Mouse (Mus musculus): Measurements from ENCODE around the gene Pex14. TPM values are rescaled to one million over a fixed set of nuclear protein-coding genes. Genes with fewer than 3 reads are reported as not detected.

Gene Pex14
- polyA plus RNA-seq, 1 experiment from 2014 or later: 43.5 TPM

DNA sequence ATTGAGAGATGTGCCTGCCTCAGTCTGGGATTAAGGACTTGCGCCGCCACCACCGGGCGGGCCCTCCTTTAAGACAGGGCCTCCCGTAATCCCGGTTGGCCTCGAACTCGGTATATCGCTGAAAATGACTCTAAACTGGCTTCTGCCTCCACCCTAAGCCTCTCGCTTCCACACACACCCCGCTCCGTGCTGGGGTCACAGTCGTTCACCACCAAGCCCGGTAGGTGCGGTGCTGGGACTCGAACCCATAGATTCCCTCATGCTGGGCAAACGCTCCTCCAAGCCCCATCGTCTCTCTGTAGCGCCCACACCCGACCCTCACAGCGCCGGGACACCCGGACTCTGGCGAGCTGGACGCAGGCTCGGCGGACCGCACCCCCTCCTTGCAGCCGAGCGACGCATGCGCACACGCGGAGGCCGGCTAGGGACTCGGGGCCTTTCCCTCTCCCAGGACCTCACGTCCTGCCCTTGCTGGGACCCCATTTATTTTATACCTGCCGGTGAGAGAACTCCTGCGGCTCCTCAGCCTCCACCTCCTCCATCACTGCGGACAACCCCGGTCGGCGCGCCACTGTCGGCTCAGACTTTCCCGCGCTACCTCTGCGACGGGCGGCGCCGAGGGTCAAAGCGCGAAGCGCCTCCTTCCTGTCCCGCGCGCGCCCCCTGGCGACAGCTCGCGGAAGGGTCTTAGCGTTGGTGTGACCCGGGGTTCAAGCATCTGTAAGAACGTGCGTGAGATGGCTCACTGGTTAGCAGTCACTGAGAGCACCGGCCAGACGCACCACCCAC lies 37.5 kb upstream of the Pex14 start, which contains the start of gene Cenps:
TSS of gene Cenps (minus strand) at position 648 of the 789 bp plus-strand sequence.
- Histone ChIP-seq H3K27ac (ENCODE audit: low read depth, low read length) (peak within 1 kb of the TSS; percentile 89), H3K27me3 (ENCODE audit: control insufficient read depth, insufficient read depth, low read length) (no peaks in the 10 kb centered on the region), H3K4me1 (replicated peaks; ENCODE audit: control insufficient read depth, insufficient read depth, low read length) (peaks cover 6% of the 10 kb centered on the region; the same call in 1 of the 2 replicates), H3K9me3 (ENCODE audit: control insufficient read depth, low read length) (no peaks in the 10 kb centered on the region), H3K36me3 (ENCODE audit: control insufficient read depth, insufficient read depth, low read length) (no peaks in the 10 kb centered on the region), H3K4me2 (ENCODE audit: low read depth, low read length, severe bottlenecking) (peak within 1 kb of the TSS; percentile 49), H3K4me3 (ENCODE audit: low read depth, low read length) (peak within 1 kb of the TSS; percentile 47), H3K9ac (ENCODE audit: low read length) (peak within 1 kb of the TSS; percentile 80)
- under 1% methylated on average over 68 of the region's 68 CpGs for WGBS
- ATAC-seq (replicated peaks; ENCODE audit: low FRiP score) (peak; percentile 90), DNase-seq (ENCODE audit: low spot score) (peak; percentile 99)

DNA sequence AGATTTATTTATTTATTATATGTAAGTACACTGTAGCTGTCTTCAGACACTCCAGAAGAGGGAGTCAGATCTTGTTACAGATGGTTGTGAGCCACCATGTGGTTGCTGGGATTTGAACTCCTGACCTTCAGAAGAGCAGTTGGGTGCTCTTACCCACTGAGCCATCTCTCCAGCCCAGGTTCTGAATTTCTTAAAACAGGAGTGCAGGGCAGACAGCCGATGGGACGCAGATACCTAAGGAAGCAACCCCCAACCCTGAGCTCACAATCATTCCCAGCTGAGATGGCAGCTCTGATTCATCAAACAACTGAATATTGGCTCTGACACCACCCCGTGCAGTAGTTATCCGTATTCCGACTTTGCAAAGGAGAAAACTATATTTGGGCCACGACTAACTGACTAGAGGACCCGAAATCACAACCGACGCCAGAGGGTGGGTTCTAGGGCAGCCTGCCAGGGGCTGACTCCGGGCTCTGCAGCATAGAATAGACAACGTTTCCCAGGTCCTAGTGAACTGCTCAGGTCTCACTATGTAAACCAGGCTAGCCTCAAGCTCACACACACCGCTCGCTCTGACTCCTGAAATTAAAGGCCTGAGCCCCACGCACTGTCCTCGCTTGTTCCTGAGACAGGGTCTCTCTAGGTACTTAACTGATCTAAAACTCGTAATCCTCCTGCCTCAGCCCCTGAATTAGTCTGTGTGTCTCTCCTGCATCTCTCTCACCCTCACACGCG lies 36.6 kb upstream of the Pex14 start:
- WGBS: 77% methylated on average over 18 of the region's 18 CpGs
- Histone ChIP-seq H3K27ac (ENCODE audit: low read depth, low read length) (peak overlapping the region; percentile 89; the same call in 1 of the 2 replicates), H3K4me3 (ENCODE audit: low read depth, low read length) (peak overlapping the region; percentile 47), H3K9ac (ENCODE audit: low read length) (peak overlapping the region; percentile 80), H3K4me2 (ENCODE audit: low read depth, low read length, severe bottlenecking) (peak overlapping the region; percentile 49), H3K4me1 (replicated peaks; ENCODE audit: control insufficient read depth, insufficient read depth, low read length) (peaks cover 6% of the 10 kb centered on the region; the same call in 1 of the 2 replicates), H3K27me3 (ENCODE audit: control insufficient read depth, insufficient read depth, low read length) (no peaks in the 10 kb centered on the region), H3K36me3 (ENCODE audit: control insufficient read depth, insufficient read depth, low read length) (no peaks in the 10 kb centered on the region), H3K9me3 (ENCODE audit: control insufficient read depth, low read length) (no peaks in the 10 kb centered on the region)
- ATAC-seq (replicated peaks; ENCODE audit: low FRiP score) (no peak), DNase-seq (ENCODE audit: low spot score) (no peak)

DNA sequence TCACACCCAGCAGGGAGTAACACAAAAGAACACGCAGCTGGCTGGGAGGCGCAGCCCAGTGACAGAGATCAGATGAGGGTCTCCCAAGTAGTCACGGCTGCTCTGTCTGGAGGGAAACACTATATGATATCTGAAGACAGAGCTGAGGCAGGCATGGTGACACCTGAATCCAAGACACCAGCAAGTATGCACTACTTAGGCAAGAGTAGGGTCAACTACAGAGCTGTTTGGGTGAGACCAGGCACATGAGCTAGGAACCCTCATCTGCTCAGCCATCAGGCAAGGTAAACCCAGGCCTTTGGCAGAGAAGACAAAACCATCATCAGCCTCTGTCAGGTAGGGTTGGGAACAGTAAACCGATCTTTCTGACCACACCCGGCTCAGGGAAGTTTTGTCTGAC lies 33.7 kb upstream of the Pex14 start:
- H3K9me3 ChIP-seq (ENCODE audit: control insufficient read depth, low read length): no peaks in the 10 kb centered on the region
- no peak overlapping the region for H3K4me2 ChIP-seq (ENCODE audit: low read depth, low read length, severe bottlenecking)
- H3K4me1 ChIP-seq (replicated peaks; ENCODE audit: control insufficient read depth, insufficient read depth, low read length): peaks cover 6% of the 10 kb centered on the region; the same call in 1 of the 2 replicates
- no peak for DNase-seq (ENCODE audit: low spot score)
- ATAC-seq (replicated peaks; ENCODE audit: low FRiP score): no peak
- H3K27me3 ChIP-seq (ENCODE audit: control insufficient read depth, insufficient read depth, low read length): no peaks in the 10 kb centered on the region
- 87% methylated on average over 5 of the region's 5 CpGs for WGBS
- H3K4me3 ChIP-seq (ENCODE audit: low read depth, low read length): no peak overlapping the region
- no peak overlapping the region for H3K9ac ChIP-seq (ENCODE audit: low read length)
- H3K36me3 ChIP-seq (ENCODE audit: control insufficient read depth, insufficient read depth, low read length): peaks cover 3% of the 10 kb centered on the region; the same call in 1 of the 2 replicates
- H3K27ac ChIP-seq (ENCODE audit: low read depth, low read length): no peak overlapping the region

GRCm38 (mm10) chr4:149131789-149132565 lies 32.3 kb upstream of the Pex14 start:
- Histone ChIP-seq H3K4me2 (ENCODE audit: low read depth, low read length, severe bottlenecking) (no peak overlapping the region), H3K27me3 (ENCODE audit: control insufficient read depth, insufficient read depth, low read length) (no peaks in the 10 kb centered on the region), H3K4me1 (replicated peaks; ENCODE audit: control insufficient read depth, insufficient read depth, low read length) (peaks cover 6% of the 10 kb centered on the region; the same call in 1 of the 2 replicates), H3K9ac (ENCODE audit: low read length) (no peak overlapping the region), H3K27ac (ENCODE audit: low read depth, low read length) (no peak overlapping the region), H3K36me3 (ENCODE audit: control insufficient read depth, insufficient read depth, low read length) (peaks cover 4% of the 10 kb centered on the region; the same call in 1 of the 2 replicates), H3K9me3 (ENCODE audit: control insufficient read depth, low read length) (no peaks in the 10 kb centered on the region), H3K4me3 (ENCODE audit: low read depth, low read length) (no peak overlapping the region)
- no peak for ATAC-seq (replicated peaks; ENCODE audit: low FRiP score)
- no peak for DNase-seq (ENCODE audit: low spot score)
- 90% methylated on average over 21 of the region's 21 CpGs for WGBS

DNA sequence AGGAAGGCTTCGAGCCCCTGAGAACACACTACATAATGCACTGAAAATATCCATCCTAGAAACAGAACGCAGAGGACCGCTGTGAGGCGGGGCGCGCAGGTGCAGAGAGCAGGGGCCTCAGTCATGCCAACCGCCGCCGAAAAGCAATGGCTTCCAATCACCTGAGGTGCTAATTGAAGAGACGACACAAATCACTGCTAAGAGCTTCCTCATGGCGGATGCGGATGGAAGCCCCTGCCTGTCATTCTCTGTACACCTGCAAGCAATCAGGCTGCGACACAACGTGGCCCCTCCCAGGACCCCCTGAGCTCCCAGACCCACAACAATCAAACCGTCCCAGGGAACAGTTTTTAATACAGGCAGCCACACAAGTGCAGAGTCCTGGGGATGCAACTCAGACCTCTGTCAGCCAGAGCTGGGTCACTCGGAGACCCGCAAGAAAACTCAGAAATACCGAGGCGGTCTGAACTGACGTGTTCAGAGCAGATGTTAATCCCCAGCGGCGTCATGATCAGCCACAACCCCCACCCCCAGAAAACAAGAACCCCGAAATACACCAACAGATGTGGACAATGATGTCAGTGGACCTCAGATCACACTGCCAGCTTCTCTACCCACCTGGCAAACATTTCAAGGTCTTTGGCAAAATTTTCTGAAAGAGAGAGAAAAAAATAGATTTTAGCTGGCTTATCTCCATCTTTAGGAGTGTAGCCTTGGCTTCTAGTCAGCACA lies 31.5 kb upstream of the Pex14 start:
- WGBS: 93% methylated on average over 23 of the region's 23 CpGs
- DNase-seq (ENCODE audit: low spot score): no peak
- Histone ChIP-seq H3K4me1 (replicated peaks; ENCODE audit: control insufficient read depth, insufficient read depth, low read length) (peaks cover under 1% of the 10 kb centered on the region; the same call in 1 of the 2 replicates), H3K27me3 (ENCODE audit: control insufficient read depth, insufficient read depth, low read length) (no peaks in the 10 kb centered on the region), H3K9me3 (ENCODE audit: control insufficient read depth, low read length) (no peaks in the 10 kb centered on the region), H3K4me3 (ENCODE audit: low read depth, low read length) (no peak overlapping the region), H3K9ac (ENCODE audit: low read length) (no peak overlapping the region), H3K36me3 (ENCODE audit: control insufficient read depth, insufficient read depth, low read length) (peaks cover 4% of the 10 kb centered on the region; the same call in 1 of the 2 replicates), H3K27ac (ENCODE audit: low read depth, low read length) (no peak overlapping the region), H3K4me2 (ENCODE audit: low read depth, low read length, severe bottlenecking) (no peak overlapping the region)
- ATAC-seq (replicated peaks; ENCODE audit: low FRiP score): no peak

- 85% methylated on average over 18 of the region's 18 CpGs for WGBS
- no peak for DNase-seq (ENCODE audit: low spot score)
- H3K4me1 ChIP-seq (replicated peaks; ENCODE audit: control insufficient read depth, insufficient read depth, low read length): no peaks in the 10 kb centered on the region
- ATAC-seq (replicated peaks; ENCODE audit: low FRiP score): no peak
- no peak overlapping the region for H3K4me3 ChIP-seq (ENCODE audit: low read depth, low read length)
- H3K27me3 ChIP-seq (ENCODE audit: control insufficient read depth, insufficient read depth, low read length): no peaks in the 10 kb centered on the region
- peaks cover 4% of the 10 kb centered on the region; the same call in 1 of the 2 replicates for H3K36me3 ChIP-seq (ENCODE audit: control insufficient read depth, insufficient read depth, low read length)
- no peak overlapping the region for H3K9ac ChIP-seq (ENCODE audit: low read length)
- H3K9me3 ChIP-seq (ENCODE audit: control insufficient read depth, low read length): no peaks in the 10 kb centered on the region
- H3K4me2 ChIP-seq (ENCODE audit: low read depth, low read length, severe bottlenecking): no peak overlapping the region
- no peak overlapping the region for H3K27ac ChIP-seq (ENCODE audit: low read depth, low read length)
Observed at GRCm38 (mm10) chr4:149128467-149128866, 28.8 kb upstream of the Pex14 start.

DNA sequence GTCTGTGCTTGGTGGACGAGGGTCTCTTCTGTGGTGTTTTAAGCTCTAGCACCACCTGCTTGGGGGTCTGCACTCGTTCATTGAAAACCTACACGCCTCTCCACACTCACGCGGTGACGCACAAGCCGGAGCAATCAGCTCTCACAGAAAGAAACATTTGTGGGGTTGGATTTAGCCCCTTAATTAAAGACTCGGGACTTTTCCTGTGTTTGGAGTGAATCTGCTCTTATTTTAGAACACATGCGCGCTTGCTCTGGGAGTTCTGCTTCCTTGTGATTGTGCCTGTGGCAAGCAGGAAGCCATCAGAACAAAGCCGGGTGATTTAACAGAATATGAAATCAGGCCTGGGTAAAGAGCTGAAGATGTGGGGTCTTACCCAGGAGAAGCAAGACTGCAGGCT lies 27.0 kb upstream of the Pex14 start, which contains the start of gene Cort:
TSS of gene Cort (minus strand) at position 101 of the 400 bp plus-strand sequence.
- WGBS: 88% methylated on average over 11 of the region's 11 CpGs
- no peak within 1 kb of the TSS for H3K4me2 ChIP-seq (ENCODE audit: low read depth, low read length, severe bottlenecking)
- H3K36me3 ChIP-seq (ENCODE audit: control insufficient read depth, insufficient read depth, low read length): peaks cover 4% of the 10 kb centered on the region; the same call in 1 of the 2 replicates
- no peaks in the 10 kb centered on the region for H3K27me3 ChIP-seq (ENCODE audit: control insufficient read depth, insufficient read depth, low read length)
- H3K27ac ChIP-seq (ENCODE audit: low read depth, low read length): no peak within 1 kb of the TSS
- H3K4me3 ChIP-seq (ENCODE audit: low read depth, low read length): no peak within 1 kb of the TSS
- no peaks in the 10 kb centered on the region for H3K9me3 ChIP-seq (ENCODE audit: control insufficient read depth, low read length)
- ATAC-seq (replicated peaks; ENCODE audit: low FRiP score) (no peak), DNase-seq (ENCODE audit: low spot score) (no peak)
- H3K4me1 ChIP-seq (replicated peaks; ENCODE audit: control insufficient read depth, insufficient read depth, low read length): no peaks in the 10 kb centered on the region
- H3K9ac ChIP-seq (ENCODE audit: low read length): no peak within 1 kb of the TSS
